Mouse (Mus musculus): Measurements from ENCODE around the gene 4933405O20Rik. TPM values are rescaled to one million over a fixed set of nuclear protein-coding genes. Genes with fewer than 3 reads are reported as not detected.

4933405O20Rik gene
- total RNA-seq (2015) (not detected in 2 replicates), total RNA-seq (2017) (not detected in 2 replicates)

GRCm38 (mm10) chr7:50598890-50599289 lies at the start of gene 4933405O20Rik:
4933405O20Rik (plus strand) TSS chr7:50599190.
- ATAC-seq (replicated peaks; ENCODE audit: poor library complexity) = no peak

- ATAC-seq (replicated peaks; ENCODE audit: poor library complexity) = no peak
Observed at GRCm38 (mm10) chr7:50549572-50549971, 49.4 kb upstream of the 4933405O20Rik start.

- no peak for ATAC-seq (replicated peaks; ENCODE audit: poor library complexity)
Observed at GRCm38 (mm10) chr7:50551426-50551825, 47.6 kb upstream of the 4933405O20Rik start.

GRCm38 (mm10) chr7:50562708-50563107 lies 36.3 kb upstream of the 4933405O20Rik start:
- ATAC-seq (replicated peaks; ENCODE audit: poor library complexity) = no peak

- ATAC-seq (replicated peaks; ENCODE audit: poor library complexity) = no peak
Observed at GRCm38 (mm10) chr7:50573841-50574240, 25.1 kb upstream of the 4933405O20Rik start.

- no peak for ATAC-seq (replicated peaks; ENCODE audit: poor library complexity)
Observed at GRCm38 (mm10) chr7:50588642-50589424, 10.2 kb upstream of the 4933405O20Rik start.

GRCm38 (mm10) chr7:50614101-50614500 lies 15.1 kb downstream of the 4933405O20Rik start:
- ATAC-seq (replicated peaks; ENCODE audit: poor library complexity) = no peak

GRCm38 (mm10) chr7:50629186-50629585 lies 30.2 kb downstream of the 4933405O20Rik start:
- ATAC-seq (replicated peaks; ENCODE audit: poor library complexity) = no peak

- no peak for ATAC-seq (replicated peaks; ENCODE audit: poor library complexity)
Observed at GRCm38 (mm10) chr7:50633147-50633546, 34.2 kb downstream of the 4933405O20Rik start.
